8 mouse cellular contexts compared by ENCODE assay signal in genomic region chr10:100588524-100588923, GRCm38 (mm10). TPM values are rescaled to one million over a fixed set of nuclear protein-coding genes. Genes with fewer than 3 reads are reported as not detected.
A peak's percentile ranks its signal among the peaks of the same experiment; 100 is the strongest.
DNase-seq lines count a peak whose midpoint lies in the region; ATAC-seq lines count a peak whose summit lies in the region.

No protein-coding gene starts in this region.

- no peaks in the 10 kb centered on the region for H3K4me1 ChIP-seq in neural tube, embryonic 11.5 days (ENCODE audit: control insufficient read depth, insufficient read depth, low read length)
- peaks cover 7% of the 10 kb centered on the region; the same call in 1 of the 2 replicates for H3K4me1 ChIP-seq in forebrain, embryonic 12.5 days
- H3K4me1 ChIP-seq in limb, embryonic 15.5 days: no peaks in the 10 kb centered on the region
- no peaks in the 10 kb centered on the region for H3K4me1 ChIP-seq in stomach, embryonic 15.5 days

- H3K27ac ChIP-seq in neural tube, embryonic 11.5 days (ENCODE audit: low read depth, low read length): no peak overlapping the region
- no peak overlapping the region for H3K27ac ChIP-seq in forebrain, embryonic 12.5 days
- peak overlapping the region; percentile 85 for H3K27ac ChIP-seq in limb, embryonic 15.5 days
- no peak overlapping the region for H3K27ac ChIP-seq in stomach, embryonic 15.5 days

- peak overlapping the region; percentile 76 for H3K4me3 ChIP-seq in neural tube, embryonic 11.5 days (ENCODE audit: low read depth, low read length)
- peak overlapping the region; percentile 73 for H3K4me3 ChIP-seq in forebrain, embryonic 12.5 days (replicated peaks)
- H3K4me3 ChIP-seq in limb, embryonic 15.5 days: peak overlapping the region; percentile 81
- peak overlapping the region; percentile 68 for H3K4me3 ChIP-seq in stomach, embryonic 15.5 days (replicated peaks)

- peak overlapping the region; percentile 81 for H3K9ac ChIP-seq in neural tube, embryonic 11.5 days (ENCODE audit: low read length)
- H3K9ac ChIP-seq in forebrain, embryonic 12.5 days: peak overlapping the region; percentile 70
- peak overlapping the region; percentile 74 for H3K9ac ChIP-seq in limb, embryonic 15.5 days
- peak overlapping the region; percentile 59; the same call in 1 of the 2 replicates for H3K9ac ChIP-seq in stomach, embryonic 15.5 days

- no peaks in the 10 kb centered on the region for H3K27me3 ChIP-seq in neural tube, embryonic 11.5 days (ENCODE audit: control insufficient read depth, insufficient read depth, low read length)
- H3K27me3 ChIP-seq in forebrain, embryonic 12.5 days: no peaks in the 10 kb centered on the region
- H3K27me3 ChIP-seq in limb, embryonic 15.5 days: no peaks in the 10 kb centered on the region
- no peaks in the 10 kb centered on the region for H3K27me3 ChIP-seq in stomach, embryonic 15.5 days (replicated peaks)

- no peak for DNase-seq in neural tube, embryonic 11.5 days (ENCODE audit: low spot score)
- no peak for DNase-seq in neural tube, embryonic 10.5 days (ENCODE audit: extremely low spot score, low spot score)
- DNase-seq in yolk sac, embryonic 10.5 days (ENCODE audit: low spot score): no peak
- no peak for DNase-seq in right cerebral cortex, postnatal 10 days (ENCODE audit: low spot score in 2 of 2)

- peak; percentile 11; the same call in 1 of the 2 replicates for ATAC-seq in neural tube, embryonic 11.5 days (ENCODE audit: insufficient read depth, low FRiP score, low TSS enrichment)
- no peak; the same call in 1 of the 2 replicates for ATAC-seq in forebrain, embryonic 12.5 days (ENCODE audit: low FRiP score)
- ATAC-seq in limb, embryonic 15.5 days (ENCODE audit: insufficient number of reproducible peaks, low FRiP score, low TSS enrichment, low read depth): no peak; the same call in 1 of the 2 replicates
- ATAC-seq in stomach, embryonic 15.5 days (ENCODE audit: insufficient read depth, low FRiP score, low read depth): peak; percentile 24; the same call in 1 of the 2 replicates
- ATAC-seq in megakaryocyte progenitor cell, adult 5-6 weeks (replicated peaks; ENCODE audit: poor library complexity): no peak; the same call in 1 of the 2 replicates

- no peaks in the 10 kb centered on the region for H3K36me3 ChIP-seq in neural tube, embryonic 11.5 days (ENCODE audit: control insufficient read depth, insufficient read depth, low read length)
- H3K36me3 ChIP-seq in forebrain, embryonic 12.5 days (replicated peaks): 0 out of 2 replicates have a peak, but pooled peaks cover 4% of the 10 kb centered on the region
- peaks cover 7% of the 10 kb centered on the region for H3K36me3 ChIP-seq in limb, embryonic 15.5 days
- H3K36me3 ChIP-seq in stomach, embryonic 15.5 days: no peaks in the 10 kb centered on the region

- H3K4me2 ChIP-seq in neural tube, embryonic 11.5 days (ENCODE audit: low read depth): peak overlapping the region; percentile 64
- H3K4me2 ChIP-seq in forebrain, embryonic 12.5 days: peak overlapping the region; percentile 71
- H3K4me2 ChIP-seq in limb, embryonic 15.5 days: peak overlapping the region; percentile 63
- H3K4me2 ChIP-seq in stomach, embryonic 15.5 days: peak overlapping the region; percentile 76

- 50% methylated on average over 7 of the region's 7 CpGs for WGBS in neural tube, embryonic 11.5 days
- 48% methylated on average over 7 of the region's 7 CpGs for WGBS in forebrain, embryonic 12.5 days
- 36% methylated on average over 7 of the region's 7 CpGs for WGBS in limb, embryonic 15.5 days
- WGBS in stomach, embryonic 15.5 days: 40% methylated on average over 7 of the region's 7 CpGs

- no peaks in the 10 kb centered on the region for H3K9me3 ChIP-seq in neural tube, embryonic 11.5 days (ENCODE audit: control insufficient read depth, low read length)
- H3K9me3 ChIP-seq in forebrain, embryonic 12.5 days: no peaks in the 10 kb centered on the region
- no peaks in the 10 kb centered on the region for H3K9me3 ChIP-seq in limb, embryonic 15.5 days
- no peaks in the 10 kb centered on the region for H3K9me3 ChIP-seq in stomach, embryonic 15.5 days

RNA-seq across cellular contexts. Expression of gene 4930430F08Rik, which starts 1.7 kb away (rescaled TPM):
- 13.1 and 14.0 TPM in 2 replicates for polyA plus RNA-seq in neural tube, embryonic 11.5 days (2014; fragmentation: Nextera tagmentation; extraction: Ambion mirVana)
- 11.4 and 11.9 TPM in 2 replicates for polyA plus RNA-seq in forebrain, embryonic 12.5 days (2016; fragmentation: Nextera tagmentation; extraction: Ambion mirVana)
- 10.2 and 10.8 TPM in 2 replicates for polyA plus RNA-seq in limb, embryonic 15.5 days (2015; fragmentation: Nextera tagmentation; extraction: Ambion mirVana)
- polyA plus RNA-seq in stomach, embryonic 15.5 days (2015; fragmentation: Nextera tagmentation; extraction: Ambion mirVana): 7.1 and 8.1 TPM in 2 replicates
- 11.4 and 13.3 TPM in 2 replicates for total RNA-seq in megakaryocyte progenitor cell, adult 5-6 weeks (2015)
- 11.6 and 12.2 TPM in 2 replicates for total RNA-seq in megakaryocyte progenitor cell, adult 5-6 weeks (2017)

RNA-seq across cellular contexts. Expression of gene 1700017N19Rik, which starts 1.8 kb away (rescaled TPM):
- polyA plus RNA-seq in neural tube, embryonic 11.5 days (2014; fragmentation: Nextera tagmentation; extraction: Ambion mirVana): not detected in 2 replicates
- polyA plus RNA-seq in forebrain, embryonic 12.5 days (2016; fragmentation: Nextera tagmentation; extraction: Ambion mirVana): not detected in 2 replicates
- polyA plus RNA-seq in limb, embryonic 15.5 days (2015; fragmentation: Nextera tagmentation; extraction: Ambion mirVana): not detected in 2 replicates
- not detected in 2 replicates for polyA plus RNA-seq in stomach, embryonic 15.5 days (2015; fragmentation: Nextera tagmentation; extraction: Ambion mirVana)
- total RNA-seq in megakaryocyte progenitor cell, adult 5-6 weeks (2015): not detected in 2 replicates
- not detected in 2 replicates for total RNA-seq in megakaryocyte progenitor cell, adult 5-6 weeks (2017)

Comparison
In these comparisons a context has a peak if more than half of its experiments do, and no peak if none do; other contexts are left out.
1. ATAC-seq: peak in neural tube, embryonic 11.5 days (single experiment) and stomach, embryonic 15.5 days (single experiment); none in forebrain, embryonic 12.5 days (single experiment), limb, embryonic 15.5 days (single experiment) and megakaryocyte progenitor cell, adult 5-6 weeks (single experiment).
2. Peak in every context shown above with its lines, with median percentiles within 50 percentile points of each other: H3K4me2 ChIP-seq, H3K4me3 ChIP-seq and H3K9ac ChIP-seq.